8 mouse cellular contexts compared by ENCODE assay signal in the genomic region with DNA sequence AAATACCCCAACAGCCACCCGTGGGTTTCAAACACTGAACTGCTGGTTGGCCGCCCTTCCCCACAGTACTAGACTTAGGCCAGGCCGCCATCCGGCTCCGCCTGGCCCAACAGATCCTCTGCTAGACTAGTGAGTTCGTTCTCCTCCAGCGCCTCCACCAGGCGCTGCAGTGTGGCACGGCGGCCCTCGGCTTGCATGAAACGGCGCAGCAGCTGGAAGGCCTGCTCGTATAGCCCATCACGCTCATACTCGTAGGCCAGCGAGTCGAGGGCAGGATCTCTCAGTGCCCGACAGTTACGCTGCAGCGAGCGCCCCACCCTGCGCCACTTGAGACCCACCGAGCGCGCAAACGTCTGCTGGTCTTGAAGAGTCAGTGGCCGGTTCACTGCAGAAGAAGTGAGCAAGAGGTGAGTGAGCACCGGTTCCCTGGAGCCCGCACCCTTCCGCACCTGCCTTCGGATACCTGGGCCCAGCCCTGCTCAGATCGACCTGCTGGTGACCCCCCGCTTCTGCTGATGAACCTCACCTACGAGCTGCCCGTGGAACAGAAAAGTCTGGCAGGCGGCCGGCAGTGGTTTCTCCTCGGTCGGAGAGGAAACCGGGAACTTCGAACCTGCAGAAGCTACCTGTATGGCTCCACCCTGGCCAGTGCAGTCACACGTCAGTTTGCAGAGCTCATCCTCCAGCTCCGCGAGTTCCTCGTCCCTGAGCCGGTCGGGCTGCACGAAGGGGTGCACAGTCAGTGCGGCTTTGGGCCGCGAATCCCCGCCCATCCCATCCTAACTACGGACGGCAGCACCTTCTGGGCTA. TPM values are rescaled to one million over a fixed set of nuclear protein-coding genes. Genes with fewer than 3 reads are reported as not detected.
A peak's percentile ranks its signal among the peaks of the same experiment; 100 is the strongest.
DNase-seq lines count a peak whose midpoint lies in the region; ATAC-seq and TF ChIP-seq lines count a peak whose summit lies in the region.

No protein-coding gene starts in this region.

- 3% methylated on average over 55 of the region's 55 CpGs for WGBS in embryonic facial prominence, embryonic 12.5 days
- WGBS in intestine, postnatal 0 days: 29% methylated on average over 55 of the region's 55 CpGs

- peak overlapping the region; percentile 42; the same call in 1 of the 2 replicates for H3K9ac ChIP-seq in embryonic facial prominence, embryonic 12.5 days
- H3K9ac ChIP-seq in intestine, postnatal 0 days (ENCODE audit: low read depth, low read length): no peak overlapping the region

- H3K4me2 ChIP-seq in embryonic facial prominence, embryonic 12.5 days (replicated peaks): peak overlapping the region; percentile 69
- peak overlapping the region; percentile 60 for H3K4me2 ChIP-seq in intestine, postnatal 0 days (replicated peaks; ENCODE audit: low read depth)

- peak; percentile 39 for ATAC-seq in frontal cortex, adult (ENCODE audit: low TSS enrichment)
- peak; percentile 29 for ATAC-seq in embryonic facial prominence, embryonic 12.5 days (ENCODE audit: insufficient number of reproducible peaks, insufficient read depth, low FRiP score, low TSS enrichment)
- no peak for ATAC-seq in intestine, postnatal 0 days
- ATAC-seq in megakaryocyte-erythroid progenitor cell, adult 5-6 weeks (replicated peaks; ENCODE audit: low FRiP score, low TSS enrichment, poor library complexity, severe bottlenecking): peak; percentile 8; the same call in 1 of the 2 replicates

- H3K4me1 ChIP-seq in embryonic facial prominence, embryonic 12.5 days: peaks cover 26% of the 10 kb centered on the region
- peaks cover 18% of the 10 kb centered on the region for H3K4me1 ChIP-seq in intestine, postnatal 0 days (replicated peaks; ENCODE audit: control insufficient read depth, insufficient read depth, low read length)

- no peak for DNase-seq in frontal cortex, adult 2 months (ENCODE audit: extremely low spot score in 1 of 2, low spot score in 1 of 2)
- peak; percentile 61 for DNase-seq in ES-CJ7 (ENCODE audit: low read depth, low spot score)
- DNase-seq in urinary bladder, postnatal 25 days (ENCODE audit: low spot score): no peak
- DNase-seq in urinary bladder, adult 18-20 months (ENCODE audit: low spot score in 2 of 2): no peak

- peak overlapping the region; percentile 34 for H3K4me3 ChIP-seq in embryonic facial prominence, embryonic 12.5 days
- H3K4me3 ChIP-seq in intestine, postnatal 0 days (ENCODE audit: low read depth, low read length): peak overlapping the region; percentile 20

- H3K36me3 ChIP-seq in embryonic facial prominence, embryonic 12.5 days: no peaks in the 10 kb centered on the region
- H3K36me3 ChIP-seq in intestine, postnatal 0 days (ENCODE audit: control insufficient read depth, insufficient read depth): peaks cover 6% of the 10 kb centered on the region; the same call in 1 of the 2 replicates

- H3K27me3 ChIP-seq in embryonic facial prominence, embryonic 12.5 days: peaks cover 81% of the 10 kb centered on the region
- H3K27me3 ChIP-seq in intestine, postnatal 0 days (replicated peaks; ENCODE audit: control insufficient read depth, insufficient read depth, low read length): peaks cover 10% of the 10 kb centered on the region; the same call in 1 of the 2 replicates

- no peaks in the 10 kb centered on the region for H3K9me3 ChIP-seq in embryonic facial prominence, embryonic 12.5 days
- no peaks in the 10 kb centered on the region for H3K9me3 ChIP-seq in intestine, postnatal 0 days (ENCODE audit: control insufficient read depth)

- peak; percentile 36 for TF ChIP-seq CTCF in intestine, postnatal 0 days (IDR thresholded peaks at IDR 0.05; ENCODE audit: low read depth)

- no peak overlapping the region for H3K27ac ChIP-seq in embryonic facial prominence, embryonic 12.5 days
- H3K27ac ChIP-seq in intestine, postnatal 0 days (ENCODE audit: low read depth, low read length): no peak overlapping the region

RNA-seq across cellular contexts. Expression of a gene that starts 4.2 kb away (rescaled TPM):
- polyA plus RNA-seq in frontal cortex, adult 2 months (2012; rRNA removed): 3.9 and 4.5 TPM in 2 replicates
- 7.1 and 9.1 TPM in 2 replicates for polyA plus RNA-seq in embryonic facial prominence, embryonic 12.5 days (2016; fragmentation: Nextera tagmentation; extraction: Ambion mirVana)
- polyA plus RNA-seq in intestine, postnatal 0 days (2015; fragmentation: Nextera tagmentation; extraction: Ambion mirVana): 7.1 and 8.1 TPM in 2 replicates
- total RNA-seq in megakaryocyte-erythroid progenitor cell, adult 5-6 weeks (2014; fragmentation: Nextera tagmentation): 1.4 and 2.6 TPM in 2 replicates
- 0.23 TPM in 1 of 2 replicates, not detected in the other for total RNA-seq in megakaryocyte-erythroid progenitor cell, adult 5-6 weeks (2017)

RNA-seq across cellular contexts. Expression of a gene that starts 5.3 kb away (rescaled TPM):
- 8.4 and 8.7 TPM in 2 replicates for polyA plus RNA-seq in frontal cortex, adult 2 months (2012; rRNA removed)
- 17.4 and 18.7 TPM in 2 replicates for polyA plus RNA-seq in embryonic facial prominence, embryonic 12.5 days (2016; fragmentation: Nextera tagmentation; extraction: Ambion mirVana)
- 50.6 TPM in 2 replicates for polyA plus RNA-seq in intestine, postnatal 0 days (2015; fragmentation: Nextera tagmentation; extraction: Ambion mirVana)
- total RNA-seq in megakaryocyte-erythroid progenitor cell, adult 5-6 weeks (2014; fragmentation: Nextera tagmentation): 10.1 and 18.1 TPM in 2 replicates
- 14.0 and 15.0 TPM in 2 replicates for total RNA-seq in megakaryocyte-erythroid progenitor cell, adult 5-6 weeks (2017)

RNA-seq across cellular contexts. Expression of a gene that starts 5.3 kb away (rescaled TPM):
- polyA plus RNA-seq in frontal cortex, adult 2 months (2012; rRNA removed): 2.0 and 2.1 TPM in 2 replicates
- 1.2 and 1.4 TPM in 2 replicates for polyA plus RNA-seq in embryonic facial prominence, embryonic 12.5 days (2016; fragmentation: Nextera tagmentation; extraction: Ambion mirVana)
- polyA plus RNA-seq in intestine, postnatal 0 days (2015; fragmentation: Nextera tagmentation; extraction: Ambion mirVana): 6.0 and 6.2 TPM in 2 replicates
- total RNA-seq in megakaryocyte-erythroid progenitor cell, adult 5-6 weeks (2014; fragmentation: Nextera tagmentation): 2.4 and 2.7 TPM in 2 replicates
- total RNA-seq in megakaryocyte-erythroid progenitor cell, adult 5-6 weeks (2017): 1.7 and 1.9 TPM in 2 replicates

RNA-seq across cellular contexts. Expression of a gene that starts 10.5 kb away (rescaled TPM):
- 20.2 and 20.7 TPM in 2 replicates for polyA plus RNA-seq in frontal cortex, adult 2 months (2012; rRNA removed)
- polyA plus RNA-seq in embryonic facial prominence, embryonic 12.5 days (2016; fragmentation: Nextera tagmentation; extraction: Ambion mirVana): 0.36 TPM in 1 of 2 replicates, not detected in the other
- 0.27 and 0.48 TPM in 2 replicates for polyA plus RNA-seq in intestine, postnatal 0 days (2015; fragmentation: Nextera tagmentation; extraction: Ambion mirVana)
- not detected in 2 replicates for total RNA-seq in megakaryocyte-erythroid progenitor cell, adult 5-6 weeks (2014; fragmentation: Nextera tagmentation)
- total RNA-seq in megakaryocyte-erythroid progenitor cell, adult 5-6 weeks (2017): not detected in 2 replicates

RNA-seq across cellular contexts. Expression of a gene that starts 16.8 kb away (rescaled TPM):
- polyA plus RNA-seq in frontal cortex, adult 2 months (2012; rRNA removed): 13.4 and 14.2 TPM in 2 replicates
- polyA plus RNA-seq in embryonic facial prominence, embryonic 12.5 days (2016; fragmentation: Nextera tagmentation; extraction: Ambion mirVana): 2.1 and 2.4 TPM in 2 replicates
- 0.76 and 0.90 TPM in 2 replicates for polyA plus RNA-seq in intestine, postnatal 0 days (2015; fragmentation: Nextera tagmentation; extraction: Ambion mirVana)
- total RNA-seq in megakaryocyte-erythroid progenitor cell, adult 5-6 weeks (2014; fragmentation: Nextera tagmentation): 0.49 TPM in 1 of 2 replicates, not detected in the other
- total RNA-seq in megakaryocyte-erythroid progenitor cell, adult 5-6 weeks (2017): 0.04 TPM in 1 of 2 replicates, not detected in the other
